Mouse (Mus musculus): Measurements from ENCODE around the gene Phyhd1.

DNA sequence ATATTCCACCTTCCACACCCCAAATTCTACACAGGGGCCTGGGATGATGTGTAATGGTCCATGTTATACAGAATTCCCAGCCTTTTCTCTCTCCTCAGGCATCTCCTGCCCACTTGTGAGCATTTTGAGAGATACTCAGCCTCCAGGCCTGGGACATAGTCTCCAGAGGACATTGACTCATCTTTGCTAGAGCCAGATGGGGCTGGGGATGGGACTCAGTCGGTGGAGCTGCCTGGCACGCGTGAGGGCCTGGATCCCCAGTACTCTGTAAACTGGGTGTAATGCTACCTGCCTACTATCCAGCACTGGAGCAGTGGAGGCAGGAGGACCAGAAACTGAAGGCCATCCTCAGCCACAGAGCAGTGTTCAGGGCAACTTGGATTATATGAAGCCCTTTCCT is 16.8 kb upstream of the Phyhd1 start:
- TF ChIP-seq CTCF (IDR thresholded peaks at IDR 0.05; ENCODE audit: low read depth) (no peak), EP300 (optimal IDR thresholded peaks at IDR 0.05) (no peak)
